In genomic region chr17:31057151-31057890, GRCm38 (mm10) we compare ENCODE assay signal across 8 mouse cellular contexts. TPM values are rescaled to one million over a fixed set of nuclear protein-coding genes. Genes with fewer than 3 reads are reported as not detected.
A peak's percentile ranks its signal among the peaks of the same experiment; 100 is the strongest.
DNase-seq lines count a peak whose midpoint lies in the region; ATAC-seq lines count a peak whose summit lies in the region.

TSS of gene Abcg1 (plus strand) at chr17:31057675.

- under 1% methylated on average over 49 of the region's 49 CpGs for WGBS in forebrain, embryonic 12.5 days
- WGBS in hindbrain, embryonic 15.5 days, result 2% methylated on average over 49 of the region's 49 CpGs

- H3K4me1 ChIP-seq in brown adipose tissue, adult 24 weeks (ENCODE audit: control insufficient read depth, insufficient read depth, insufficient read length, low read length), result peaks cover 18% of the 10 kb centered on the region
- H3K4me1 ChIP-seq in forebrain, embryonic 12.5 days, result peaks cover 41% of the 10 kb centered on the region
- peaks cover 44% of the 10 kb centered on the region for H3K4me1 ChIP-seq in hindbrain, embryonic 15.5 days (replicated peaks)
- peaks cover 60% of the 10 kb centered on the region for H3K4me1 ChIP-seq in megakaryocyte, embryonic 14.5 days

- H3K36me3 ChIP-seq in forebrain, embryonic 12.5 days (replicated peaks), result no peaks in the 10 kb centered on the region
- no peaks in the 10 kb centered on the region for H3K36me3 ChIP-seq in hindbrain, embryonic 15.5 days
- peaks cover 7% of the 10 kb centered on the region for H3K36me3 ChIP-seq in megakaryocyte, embryonic 14.5 days (replicated peaks; ENCODE audit: low read length)

- intact Hi-C loops in left cerebral cortex, postnatal 10 days (cut with DNase I), result loop anchor here (5.0 kb wide), 1 partner anchor 40 kb away; no protein-coding TSS in a partner anchor

- H3K4me2 ChIP-seq in forebrain, embryonic 12.5 days, result peak within 1 kb of the TSS; percentile 79
- peak within 1 kb of the TSS; percentile 95 for H3K4me2 ChIP-seq in hindbrain, embryonic 15.5 days

- ATAC-seq in forebrain, embryonic 12.5 days (ENCODE audit: low FRiP score), result peak; percentile 80
- ATAC-seq in hindbrain, embryonic 15.5 days (ENCODE audit: low FRiP score, low read depth), result peak; percentile 87

- peak within 1 kb of the TSS; percentile 82 for H3K4me3 ChIP-seq in brown adipose tissue, adult 24 weeks (ENCODE audit: insufficient read depth, low read depth, low read length)
- H3K4me3 ChIP-seq in forebrain, embryonic 12.5 days (replicated peaks), result peak within 1 kb of the TSS; percentile 52
- peak within 1 kb of the TSS; percentile 90 for H3K4me3 ChIP-seq in hindbrain, embryonic 15.5 days
- peak within 1 kb of the TSS; percentile 99 for H3K4me3 ChIP-seq in megakaryocyte, embryonic 14.5 days (replicated peaks)

- H3K27ac ChIP-seq in brown adipose tissue, adult 24 weeks (replicated peaks; ENCODE audit: low read depth, low read length), result peak within 1 kb of the TSS; percentile 60
- H3K27ac ChIP-seq in forebrain, embryonic 12.5 days, result peak within 1 kb of the TSS; percentile 54
- peak within 1 kb of the TSS; percentile 84 for H3K27ac ChIP-seq in hindbrain, embryonic 15.5 days (replicated peaks)

- peak within 1 kb of the TSS; percentile 59 for H3K9ac ChIP-seq in forebrain, embryonic 12.5 days
- peak within 1 kb of the TSS; percentile 82 for H3K9ac ChIP-seq in hindbrain, embryonic 15.5 days

- H3K9me3 ChIP-seq in forebrain, embryonic 12.5 days, result peaks cover 5% of the 10 kb centered on the region
- H3K9me3 ChIP-seq in hindbrain, embryonic 15.5 days, result peaks cover 5% of the 10 kb centered on the region; the same call in 1 of the 2 replicates
- H3K9me3 ChIP-seq in megakaryocyte, embryonic 14.5 days, result peaks cover 21% of the 10 kb centered on the region

- DNase-seq in T-cell, adult 2 months (ENCODE audit: low spot score), result peak; percentile 82
- peak; percentile 51 to 86 for DNase-seq in left cerebral cortex, postnatal 10 days (ENCODE audit: extremely low spot score in 1 of 2, low spot score in 2 of 2)
- DNase-seq in right cerebral cortex, postnatal 14 days, result peak; percentile 80
- DNase-seq in ovary, adult 18-20 months (ENCODE audit: low spot score), result no peak

- H3K27me3 ChIP-seq in forebrain, embryonic 12.5 days, result peaks cover 45% of the 10 kb centered on the region
- H3K27me3 ChIP-seq in hindbrain, embryonic 15.5 days, result no peaks in the 10 kb centered on the region
- peaks cover 13% of the 10 kb centered on the region for H3K27me3 ChIP-seq in megakaryocyte, embryonic 14.5 days (replicated peaks)

RNA-seq across cellular contexts. Expression of gene Abcg1, which starts in this region (rescaled TPM):
- polyA plus RNA-seq in brown adipose tissue, adult 24 weeks (2012; ENCODE audit: insufficient read depth, insufficient read length, missing spikeins), result 2.3 and 5.0 TPM in 2 replicates
- 16.2 and 16.5 TPM in 2 replicates for polyA plus RNA-seq in forebrain, embryonic 12.5 days (2016; fragmentation: Nextera tagmentation; extraction: Ambion mirVana)
- 19.9 TPM in 2 replicates for polyA plus RNA-seq in hindbrain, embryonic 15.5 days (2015; fragmentation: Nextera tagmentation; extraction: Ambion mirVana)
- total RNA-seq in left cerebral cortex, postnatal 10 days (2021), result 10 to 100 TPM; 26.4 to 33.2 TPM
- 5.5 and 7.8 TPM in 2 replicates for polyA plus RNA-seq in megakaryocyte, embryonic 14.5 days (2012; ENCODE audit: insufficient read depth, low replicate concordance)
